Mouse (Mus musculus) macrophage (primary cell): ENCODE data around the gene Ccdc134. TPM values are rescaled to one million over a fixed set of nuclear protein-coding genes. Genes with fewer than 3 reads are reported as not detected.

Experiments used
- H3K27ac ChIP-seq: fragments of 350-480 bp; formaldehyde crosslinking; 2 replicates; pipeline ENCODE4 v1.9.0; 2021
- H3K36me3 ChIP-seq: fragments of 350-480 bp; formaldehyde crosslinking; 2 replicates; pipeline ENCODE4 v1.9.0; 2021; ENCODE audit errors: inconsistent target
- H3K4me3 ChIP-seq: fragments of 350-480 bp; formaldehyde crosslinking; 2 replicates; pipeline ENCODE4 v1.9.0; 2021; ENCODE audit errors: inconsistent target
- H3K79me2 ChIP-seq: fragments of 350-480 bp; formaldehyde crosslinking; 2 replicates; pipeline ENCODE4 v1.9.0; 2021; ENCODE audit errors: inconsistent target
- WGBS: methylation state at CpG from one replicate; pipeline ENCODE4 v1.1.7; 2026; ENCODE audit warnings: inconsistent platforms; ENCODE audit not compliant: missing documents; 5-methylcytosine and 5-hydroxymethylcytosine counted together
- polyA plus RNA-seq: library from polyadenylated mRNA; stranded (reverse); fragments of 250-400 nt; gene quantifications from 3 replicates; pipeline ENCODE4 v1.2.4, GENCODE M21; 2018; ENCODE audit warnings: inconsistent platforms

The Ccdc134 gene
- polyA plus RNA-seq, 1 experiment from 2014 or later = 6.6 TPM

GRCm38 (mm10) chr15:82158243-82159035, 30.7 kb downstream of the Ccdc134 start:
- peaks cover 100% of the 10 kb centered on the region for H3K79me2 ChIP-seq
- H3K27ac ChIP-seq = no peak overlapping the region
- no peaks in the 10 kb centered on the region for H3K36me3 ChIP-seq
- no peak overlapping the region for H3K4me3 ChIP-seq
- WGBS = 78% methylated on average over 17 of the region's 17 CpGs

- 95% methylated on average over 9 of the region's 9 CpGs for WGBS
- Histone ChIP-seq H3K79me2 (peaks cover 100% of the 10 kb centered on the region), H3K27ac (no peak overlapping the region), H3K4me3 (no peak overlapping the region), H3K36me3 (no peaks in the 10 kb centered on the region)
Observed at GRCm38 (mm10) chr15:82159471-82159870, 31.7 kb downstream of the Ccdc134 start.

- H3K27ac ChIP-seq = no peak overlapping the region
- H3K4me3 ChIP-seq = no peak overlapping the region
- H3K79me2 ChIP-seq = peaks cover 100% of the 10 kb centered on the region
- 69% methylated on average over 11 of the region's 11 CpGs for WGBS
- no peaks in the 10 kb centered on the region for H3K36me3 ChIP-seq
Observed at GRCm38 (mm10) chr15:82160731-82161640, 33.3 kb downstream of the Ccdc134 start.

- H3K4me3 ChIP-seq = no peak overlapping the region
- peaks cover 100% of the 10 kb centered on the region for H3K79me2 ChIP-seq
- no peak overlapping the region for H3K27ac ChIP-seq
- WGBS = 87% methylated on average over 12 of the region's 12 CpGs
- no peaks in the 10 kb centered on the region for H3K36me3 ChIP-seq
Observed at GRCm38 (mm10) chr15:82161965-82162600, 34.4 kb downstream of the Ccdc134 start.

- H3K27ac ChIP-seq = no peak overlapping the region
- peaks cover 100% of the 10 kb centered on the region for H3K79me2 ChIP-seq
- H3K4me3 ChIP-seq = no peak overlapping the region
- H3K36me3 ChIP-seq = no peaks in the 10 kb centered on the region
- whole genome bisulfite sequencing = 79% methylated on average over 10 of the region's 10 CpGs
Observed at GRCm38 (mm10) chr15:82163356-82164060, 35.8 kb downstream of the Ccdc134 start.

- no peaks in the 10 kb centered on the region for H3K36me3 ChIP-seq
- peaks cover 100% of the 10 kb centered on the region for H3K79me2 ChIP-seq
- no peak overlapping the region for H3K27ac ChIP-seq
- WGBS = 32% methylated on average over 4 of the region's 4 CpGs
- H3K4me3 ChIP-seq = no peak overlapping the region
Observed at GRCm38 (mm10) chr15:82164061-82164399, 36.3 kb downstream of the Ccdc134 start.

- 80% methylated on average over 4 of the region's 7 CpGs for WGBS
- Histone ChIP-seq H3K79me2 (peaks cover 100% of the 10 kb centered on the region), H3K4me3 (no peak overlapping the region), H3K36me3 (no peaks in the 10 kb centered on the region), H3K27ac (no peak overlapping the region)
Observed at GRCm38 (mm10) chr15:82164496-82164895, 36.8 kb downstream of the Ccdc134 start.

- H3K27ac ChIP-seq = no peak overlapping the region
- 43% methylated on average over 8 of the region's 8 CpGs for WGBS
- no peak overlapping the region for H3K4me3 ChIP-seq
- H3K79me2 ChIP-seq = peaks cover 100% of the 10 kb centered on the region
- peaks cover 10% of the 10 kb centered on the region; the same call in 1 of the 2 replicates for H3K36me3 ChIP-seq
Observed at GRCm38 (mm10) chr15:82165332-82166239, 37.9 kb downstream of the Ccdc134 start.

- H3K79me2 ChIP-seq = peaks cover 94% of the 10 kb centered on the region
- WGBS = 53% methylated on average over 22 of the region's 22 CpGs
- peaks cover 17% of the 10 kb centered on the region; the same call in 1 of the 2 replicates for H3K36me3 ChIP-seq
- H3K27ac ChIP-seq = no peak overlapping the region
- no peak overlapping the region for H3K4me3 ChIP-seq
Observed at GRCm38 (mm10) chr15:82166240-82167100, 38.7 kb downstream of the Ccdc134 start.

- Histone ChIP-seq H3K4me3 (no peak overlapping the region), H3K27ac (no peak overlapping the region), H3K36me3 (peaks cover 27% of the 10 kb centered on the region; the same call in 1 of the 2 replicates), H3K79me2 (peaks cover 84% of the 10 kb centered on the region)
- 87% methylated on average over 23 of the region's 23 CpGs for WGBS
Observed at GRCm38 (mm10) chr15:82167201-82168168, 39.8 kb downstream of the Ccdc134 start.

GRCm38 (mm10) chr15:82169671-82170070, 41.9 kb downstream of the Ccdc134 start:
- peaks cover 46% of the 10 kb centered on the region for H3K36me3 ChIP-seq
- 90% methylated on average over 5 of the region's 5 CpGs for WGBS

More at GRCm38 (mm10) chr15:82169671-82170070, 41.9 kb downstream of the Ccdc134 start:
- no peak overlapping the region for H3K4me3 ChIP-seq
- H3K79me2 ChIP-seq = peaks cover 62% of the 10 kb centered on the region
- H3K27ac ChIP-seq = no peak overlapping the region
